Mouse (Mus musculus): ENCODE results near the gene Gpr35. TPM values are rescaled to one million over a fixed set of nuclear protein-coding genes. Genes with fewer than 3 reads are reported as not detected.

Gpr35 gene
- total RNA-seq, 2 experiments from 2014 or later, result 0.12 to 0.56 TPM

DNA sequence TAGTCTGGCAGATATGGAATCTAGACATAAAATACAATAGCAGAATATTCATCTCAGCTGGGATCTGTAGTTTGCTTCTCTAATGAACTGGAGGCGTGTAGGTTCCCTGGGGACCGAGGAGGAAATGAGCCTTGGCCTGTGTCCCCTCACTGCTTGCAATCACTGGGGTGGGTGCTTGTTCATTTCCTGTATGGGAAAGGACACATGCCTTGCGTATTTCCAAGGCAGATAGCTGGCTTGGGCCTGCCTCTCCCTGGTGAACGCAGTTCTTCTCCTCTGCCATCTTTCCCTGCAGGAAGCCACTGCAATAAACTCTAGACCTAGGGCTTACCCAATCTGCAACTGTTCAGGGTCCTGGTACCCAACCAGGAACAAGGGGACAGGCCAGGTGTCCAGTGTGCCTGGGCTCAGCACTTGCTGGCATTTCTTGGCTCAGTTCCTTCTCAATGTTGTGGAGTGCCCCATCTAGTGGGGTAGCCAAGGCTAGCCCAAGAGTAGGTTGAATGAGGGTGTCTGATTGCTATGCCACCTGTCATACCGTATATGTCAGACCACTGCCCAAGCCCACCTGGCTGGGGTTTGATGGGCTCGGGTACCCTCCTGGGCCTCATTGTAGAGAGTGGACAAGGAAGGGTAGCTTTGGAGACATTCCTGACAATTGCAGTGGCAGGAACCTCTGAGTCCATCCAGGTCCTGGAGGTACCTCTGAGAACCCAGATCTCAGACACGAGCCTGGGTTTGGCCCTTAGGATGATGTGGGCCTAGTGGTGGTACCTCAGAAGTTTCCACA, 30.6 kb downstream of the Gpr35 start:
- no peak for DNase-seq

DNA sequence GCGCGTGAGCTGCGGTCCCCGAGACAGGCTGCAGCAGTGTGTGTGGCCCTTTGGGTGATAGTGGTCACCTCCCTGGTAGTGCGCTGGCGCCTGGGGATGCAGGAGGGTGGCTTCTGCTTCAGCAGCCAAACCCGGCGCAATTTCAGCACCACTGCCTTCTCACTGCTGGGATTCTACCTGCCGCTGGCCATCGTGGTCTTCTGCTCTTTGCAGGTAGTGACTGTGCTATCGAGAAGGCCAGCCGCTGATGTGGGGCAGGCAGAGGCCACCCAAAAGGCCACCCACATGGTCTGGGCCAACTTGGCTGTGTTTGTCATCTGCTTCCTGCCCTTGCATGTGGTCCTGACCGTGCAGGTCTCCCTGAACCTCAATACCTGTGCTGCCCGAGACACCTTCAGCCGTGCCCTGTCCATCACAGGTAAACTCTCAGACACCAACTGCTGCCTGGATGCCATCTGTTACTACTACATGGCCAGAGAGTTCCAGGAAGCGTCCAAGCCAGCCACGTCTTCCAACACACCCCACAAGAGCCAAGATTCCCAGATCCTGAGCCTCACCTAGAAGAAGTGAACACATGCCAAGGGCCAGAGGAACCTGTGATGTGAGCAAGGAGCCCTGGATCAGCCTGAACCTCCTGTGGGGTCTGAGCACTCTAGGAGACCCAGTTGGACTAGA, 32.4 kb downstream of the Gpr35 start:
- no peak for DNase-seq

GRCm38 (mm10) chr1:92984999-92985398, 34.3 kb downstream of the Gpr35 start:
- DNase-seq, result no peak

GRCm38 (mm10) chr1:92988894-92989293, 38.2 kb downstream of the Gpr35 start:
- no peak for DNase-seq

DNA sequence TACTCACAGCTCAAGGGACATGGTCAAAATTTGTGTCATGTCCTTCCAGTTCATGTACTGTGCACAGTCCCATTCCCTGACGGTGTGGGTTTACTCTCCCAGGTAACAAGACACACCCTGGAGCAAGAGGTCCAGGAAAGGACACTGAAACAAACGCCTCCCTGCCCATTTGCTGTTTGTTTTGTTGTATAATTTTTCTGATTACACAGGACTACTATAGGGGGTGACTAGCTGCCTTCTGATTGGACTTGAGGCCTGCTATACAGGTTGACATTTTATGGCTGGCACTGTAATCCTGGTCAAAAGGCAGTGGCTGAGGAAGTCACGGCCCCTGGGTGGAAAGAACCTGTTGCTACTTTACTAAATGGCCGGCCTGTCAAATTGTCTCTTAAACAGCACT, 39.2 kb downstream of the Gpr35 start:
- DNase-seq, result no peak

- no peak for DNase-seq
These were observed 41.7 kb downstream of the Gpr35 start for GRCm38 (mm10) chr1:92992214-92992855.

DNA sequence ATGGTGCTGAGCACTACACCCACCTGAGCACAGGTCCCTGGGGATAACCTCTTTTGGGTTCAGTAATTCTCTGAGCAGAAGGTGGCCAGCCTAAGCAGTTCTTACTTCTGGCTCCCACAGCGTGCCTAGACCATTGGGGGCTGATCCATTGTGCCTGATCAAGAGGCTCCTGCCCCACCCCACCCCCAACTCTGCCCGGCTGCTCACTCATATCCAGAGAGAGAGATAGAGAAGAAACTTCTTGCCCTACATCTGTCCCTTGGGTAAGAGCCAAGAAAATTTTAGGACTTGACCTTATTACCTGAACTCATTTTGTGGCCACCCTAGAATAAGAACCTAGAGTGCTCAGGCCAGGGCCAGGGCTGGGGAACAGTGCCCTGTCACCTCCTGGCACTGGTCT, 42.2 kb downstream of the Gpr35 start:
- no peak for DNase-seq

- DNase-seq, result no peak
These were observed 55.4 kb downstream of the Gpr35 start, which contains the start of gene Aqp12 for GRCm38 (mm10) chr1:93006061-93006460. Aqp12 (plus strand) TSS chr1:93006334.

DNA sequence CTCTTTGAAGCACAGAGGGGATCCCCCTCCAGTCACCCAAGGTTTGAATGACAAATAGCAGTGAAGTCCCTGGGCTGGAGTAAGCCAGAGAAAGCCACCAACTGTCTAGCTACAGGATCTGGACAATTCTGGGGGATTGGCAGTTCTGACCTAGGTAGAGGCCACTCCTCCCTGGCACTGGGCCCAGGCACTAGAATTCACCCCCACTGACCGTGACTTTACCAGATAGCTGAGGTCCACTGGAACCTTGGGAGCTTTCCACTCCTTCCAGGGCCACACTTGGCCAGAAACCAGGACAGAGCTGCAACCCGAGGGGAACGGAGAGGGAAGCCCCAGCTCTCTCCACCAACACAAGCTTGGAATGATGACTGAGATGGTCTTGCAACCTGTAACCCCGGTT, 58.5 kb downstream of the Gpr35 start:
- DNase-seq, result no peak

DNA sequence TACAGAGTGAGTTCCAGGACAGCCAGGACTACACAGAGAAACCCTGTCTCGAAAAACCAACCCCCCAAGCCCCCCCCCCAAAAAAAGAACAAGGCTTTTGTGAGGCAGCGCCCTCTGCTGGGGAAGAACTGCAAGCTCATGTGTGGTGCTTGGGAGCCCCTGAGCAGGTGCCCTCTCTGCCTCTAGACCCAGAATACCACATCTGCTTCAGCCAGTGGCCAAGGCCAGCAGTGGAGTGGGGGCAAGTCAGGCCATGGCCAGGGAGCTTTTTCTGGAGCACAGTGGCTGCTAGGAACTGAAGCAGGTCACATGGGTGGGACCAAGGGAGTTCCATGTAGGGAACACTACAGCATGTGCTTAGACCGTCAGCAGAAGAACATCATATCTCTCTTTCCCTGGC, 60.1 kb downstream of the Gpr35 start:
- DNase-seq, result peak; percentile 35

- DNase-seq, result no peak
These were observed 61.5 kb downstream of the Gpr35 start for GRCm38 (mm10) chr1:93012103-93012585.

DNA sequence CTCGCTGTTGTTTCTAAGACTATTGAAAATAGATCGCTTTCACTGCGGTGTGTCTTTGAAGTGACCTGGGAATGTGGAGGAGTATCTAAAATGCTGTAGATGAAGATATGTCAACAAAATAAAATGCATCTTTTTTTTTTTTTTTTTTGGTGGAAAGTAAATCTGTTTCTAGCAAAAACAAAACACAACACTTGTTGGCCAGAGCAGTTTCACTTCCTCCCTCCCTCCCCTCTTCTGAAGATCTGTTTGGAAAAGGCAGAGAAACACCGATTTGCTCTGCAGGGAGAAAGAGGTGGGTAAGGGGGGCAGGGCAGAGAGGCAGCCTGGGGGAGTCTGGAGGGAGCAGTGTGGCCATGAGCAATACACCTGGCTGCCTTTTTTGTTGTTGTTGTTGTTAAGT, 62.7 kb downstream of the Gpr35 start:
- DNase-seq, result no peak

DNA sequence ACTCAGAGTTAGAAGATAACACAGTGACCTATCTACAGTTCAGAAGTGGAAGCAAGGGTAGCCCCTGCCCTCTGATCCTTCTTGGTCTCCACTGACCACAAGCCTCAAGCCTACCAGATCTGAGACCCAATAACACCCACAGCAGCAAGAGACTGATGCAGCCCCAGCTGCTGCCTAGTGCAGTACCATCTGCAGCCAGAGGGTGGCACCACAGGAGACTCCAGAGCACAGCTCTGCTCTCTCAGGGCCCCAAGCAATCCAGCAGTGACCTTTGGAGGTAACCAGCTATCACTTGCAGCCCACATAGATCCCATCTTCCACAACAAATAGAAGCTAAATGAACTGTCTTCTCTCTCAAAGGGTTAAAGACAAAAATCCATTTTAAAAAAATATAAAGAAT, 63.8 kb downstream of the Gpr35 start:
- peak; percentile 88 for DNase-seq

GRCm38 (mm10) chr1:93015136-93015535, 64.5 kb downstream of the Gpr35 start:
- DNase-seq, result no peak

GRCm38 (mm10) chr1:93018716-93019115, 68.1 kb downstream of the Gpr35 start:
- no peak for DNase-seq

DNA sequence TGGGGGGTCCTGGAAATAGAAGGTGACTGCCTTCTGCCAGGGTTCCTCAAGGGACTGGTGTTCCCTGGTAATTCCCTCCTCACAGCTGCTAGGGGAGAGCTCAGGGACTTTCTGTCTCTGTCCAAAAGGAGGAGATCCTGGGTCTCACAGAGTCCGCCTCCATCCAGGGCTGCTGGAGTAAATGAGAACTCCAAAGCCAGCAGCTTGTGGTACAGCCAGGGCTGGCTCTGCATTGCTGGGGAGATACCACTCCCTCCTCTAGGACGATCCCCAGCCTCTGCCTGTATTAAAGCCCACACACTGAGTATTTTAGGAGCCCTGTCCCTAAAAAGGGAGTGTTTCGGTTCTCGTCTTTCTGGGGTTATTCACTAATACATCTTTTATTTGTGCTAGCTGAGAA, 69.9 kb downstream of the Gpr35 start:
- no peak for DNase-seq

- no peak for DNase-seq
These were observed 75.9 kb downstream of the Gpr35 start for GRCm38 (mm10) chr1:93026600-93026999.

GRCm38 (mm10) chr1:93029387-93029786, 78.7 kb downstream of the Gpr35 start:
- DNase-seq, result no peak

- no peak for DNase-seq
These were observed 79.4 kb downstream of the Gpr35 start for GRCm38 (mm10) chr1:93030060-93030459.

DNA sequence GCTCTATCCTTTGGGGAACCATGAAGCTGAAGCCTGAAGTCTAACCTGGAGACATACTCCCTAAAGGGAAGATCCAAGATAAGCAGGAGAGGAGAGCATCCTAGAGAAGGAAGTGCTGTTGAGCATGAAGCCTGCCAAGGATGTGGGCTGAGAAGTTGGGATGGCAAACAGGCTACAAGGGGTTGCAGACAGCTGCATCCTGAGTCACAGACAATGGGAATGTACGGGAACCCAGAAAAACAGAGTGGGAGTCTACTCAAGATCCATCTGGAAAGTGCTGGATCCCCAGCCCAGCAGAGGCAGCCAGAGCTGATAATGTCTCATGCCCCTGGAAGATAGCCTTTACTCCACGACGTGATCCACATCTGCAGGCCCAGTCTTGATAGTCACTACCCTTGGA, 80.5 kb downstream of the Gpr35 start:
- DNase-seq, result no peak

- no peak for DNase-seq
These were observed 83.3 kb downstream of the Gpr35 start for GRCm38 (mm10) chr1:93033989-93034388.

DNA sequence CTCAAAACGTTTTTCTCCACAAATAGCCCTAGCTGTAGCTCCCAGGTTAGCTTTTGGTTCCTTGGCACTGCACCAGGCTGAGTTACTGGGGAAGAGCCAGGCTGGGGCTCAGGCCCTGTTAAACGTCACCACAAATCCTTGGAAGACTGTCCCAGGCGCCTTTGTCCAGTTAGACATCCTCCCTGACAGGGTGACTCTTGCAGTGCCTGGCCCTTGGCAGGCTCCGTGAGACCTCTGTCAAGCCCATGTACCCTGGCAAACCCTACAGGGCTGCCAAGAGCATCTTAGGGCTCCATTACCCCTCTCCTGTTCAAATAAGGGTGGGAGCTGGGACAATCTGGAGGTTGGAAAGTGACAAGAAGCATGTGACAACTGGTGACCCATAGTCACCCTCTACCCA, 85.3 kb downstream of the Gpr35 start:
- no peak for DNase-seq

Measured in gastrocnemius, postnatal 10 days (tissue).